Mouse (Mus musculus) brain, embryonic 18.5 days (tissue): ENCODE measurements around the gene Zfp184.

Experiments
- DNase-seq: peaks from one replicate; pipeline ENCODE4 v3.0.0-alpha.2; 2012; ENCODE audit warnings: low read depth, low spot score

Zfp184 gene

GRCm38 (mm10) chr13:21984486-21984885 lies 39.6 kb downstream of the Zfp184 start:
- DNase-seq, result no peak

- no peak for DNase-seq
Observed at GRCm38 (mm10) chr13:21992550-21992949, 47.7 kb downstream of the Zfp184 start.

GRCm38 (mm10) chr13:21993957-21994738 lies 49.3 kb downstream of the Zfp184 start:
- DNase-seq, result no peak

- no peak for DNase-seq
Observed at GRCm38 (mm10) chr13:21994896-21995295, 50.0 kb downstream of the Zfp184 start.

- DNase-seq, result no peak
Observed at GRCm38 (mm10) chr13:21995331-21995914, 50.5 kb downstream of the Zfp184 start.

- no peak for DNase-seq
Observed at GRCm38 (mm10) chr13:21996101-21996839, 51.4 kb downstream of the Zfp184 start.

- no peak for DNase-seq
Observed at GRCm38 (mm10) chr13:21996840-21997185, 51.9 kb downstream of the Zfp184 start.

- DNase-seq, result no peak
Observed at GRCm38 (mm10) chr13:21997201-21997820, 52.4 kb downstream of the Zfp184 start.

GRCm38 (mm10) chr13:21997821-21998220 lies 52.9 kb downstream of the Zfp184 start:
- DNase-seq, result no peak

GRCm38 (mm10) chr13:21998412-21998811 lies 53.5 kb downstream of the Zfp184 start:
- no peak for DNase-seq

GRCm38 (mm10) chr13:21999147-21999546 lies 54.3 kb downstream of the Zfp184 start:
- no peak for DNase-seq

GRCm38 (mm10) chr13:22001346-22001745 lies 56.5 kb downstream of the Zfp184 start:
- no peak for DNase-seq

- no peak for DNase-seq
Observed at GRCm38 (mm10) chr13:22001823-22002222, 56.9 kb downstream of the Zfp184 start.

GRCm38 (mm10) chr13:22005605-22006333 lies 60.9 kb downstream of the Zfp184 start:
- no peak for DNase-seq

- no peak for DNase-seq
Observed at GRCm38 (mm10) chr13:22006334-22007120, 61.6 kb downstream of the Zfp184 start.

- no peak for DNase-seq
Observed at GRCm38 (mm10) chr13:22007121-22007510, 62.2 kb downstream of the Zfp184 start.

- DNase-seq, result no peak
Observed at GRCm38 (mm10) chr13:22007872-22008271, 63.0 kb downstream of the Zfp184 start.

- no peak for DNase-seq
Observed at GRCm38 (mm10) chr13:22008707-22009106, 63.8 kb downstream of the Zfp184 start.

- no peak for DNase-seq
Observed at GRCm38 (mm10) chr13:22009642-22010041, 64.7 kb downstream of the Zfp184 start, which contains the start of gene Prss16. TSS of gene Prss16 (minus strand) at chr13:22009742.
